Mouse (Mus musculus) embryo, embryonic 10 days (tissue): ENCODE results near the gene Ppp2ca.
"Not testable (repeated sequence)": the region's sequence is repeated elsewhere in the genome, so short reads cannot be mapped to it uniquely, and the experiment has no call there.

Source experiments
- DNase-seq: peaks from one replicate; pipeline ENCODE4 v3.0.0-alpha.2; 2015; ENCODE audit warnings: low spot score

Ppp2ca gene

GRCm38 (mm10) chr11:52143675-52144074, 45.2 kb downstream of the Ppp2ca start:
- DNase-seq, result peak; percentile 67

- DNase-seq, result not testable (repeated sequence)
Measured at GRCm38 (mm10) chr11:52145428-52145827, 46.9 kb downstream of the Ppp2ca start, which contains the start of gene Olfr1373. Gene Olfr1373 (minus strand): TSS chr11:52145528.

GRCm38 (mm10) chr11:52163926-52164325, 65.4 kb downstream of the Ppp2ca start:
- DNase-seq, result peak; percentile 17

- DNase-seq, result no peak
Measured at GRCm38 (mm10) chr11:52167126-52167525, 68.6 kb downstream of the Ppp2ca start.

GRCm38 (mm10) chr11:52167901-52168302, 69.4 kb downstream of the Ppp2ca start:
- peak; percentile 18 for DNase-seq

GRCm38 (mm10) chr11:52168461-52168860, 70.0 kb downstream of the Ppp2ca start:
- DNase-seq, result peak; percentile 9
